ENCODE assay signal across 8 mouse cellular contexts in genomic region chr10:95254046-95254445, GRCm38 (mm10).
DNase-seq lines count a peak whose midpoint lies in the region; ATAC-seq and TF ChIP-seq lines count a peak whose summit lies in the region.

No protein-coding gene starts in this region.

- no peaks in the 10 kb centered on the region for H3K27me3 ChIP-seq in forebrain, embryonic 10.5 days (ENCODE audit: poor library complexity, severe bottlenecking)
- H3K27me3 ChIP-seq in forebrain, embryonic 11.5 days (ENCODE audit: control insufficient read depth, insufficient read depth, low read length), result no peaks in the 10 kb centered on the region
- no peaks in the 10 kb centered on the region for H3K27me3 ChIP-seq in embryonic facial prominence, embryonic 14.5 days (replicated peaks; ENCODE audit: control insufficient read depth, insufficient read depth, low read length)
- no peaks in the 10 kb centered on the region for H3K27me3 ChIP-seq in midbrain, embryonic 15.5 days (replicated peaks)

- H3K9ac ChIP-seq in forebrain, embryonic 11.5 days (ENCODE audit: low read length), result no peak overlapping the region
- no peak overlapping the region for H3K9ac ChIP-seq in embryonic facial prominence, embryonic 14.5 days (ENCODE audit: low read depth, low read length)
- no peak overlapping the region for H3K9ac ChIP-seq in midbrain, embryonic 15.5 days

- no peak for ATAC-seq in forebrain, embryonic 11.5 days (replicated peaks; ENCODE audit: low FRiP score)
- ATAC-seq in embryonic facial prominence, embryonic 14.5 days (ENCODE audit: low read depth), result no peak
- ATAC-seq in midbrain, embryonic 15.5 days (replicated peaks), result no peak

- no peak for TF ChIP-seq CTCF in layer of hippocampus, adult 2 months (conservative IDR thresholded peaks at IDR 0.05)

- 0 out of 2 replicates have a peak overlapping the region, but pooled peaks have one; percentile 31 for H3K27ac ChIP-seq in forebrain, embryonic 10.5 days
- H3K27ac ChIP-seq in forebrain, embryonic 11.5 days (ENCODE audit: low read depth, low read length), result no peak overlapping the region
- peak overlapping the region; percentile 64 for H3K27ac ChIP-seq in layer of hippocampus, adult 2 months
- peak overlapping the region; percentile 65; the same call in 1 of the 2 replicates for H3K27ac ChIP-seq in embryonic facial prominence, embryonic 14.5 days (replicated peaks; ENCODE audit: low read depth, low read length)
- H3K27ac ChIP-seq in midbrain, embryonic 15.5 days, result 0 out of 2 replicates have a peak overlapping the region, but pooled peaks have one; percentile 39

- 62% methylated on average over 3 of the region's 3 CpGs for WGBS in forebrain, embryonic 10.5 days
- WGBS in forebrain, embryonic 11.5 days, result 56% methylated on average over 3 of the region's 3 CpGs
- WGBS in embryonic facial prominence, embryonic 14.5 days, result 76% methylated on average over 3 of the region's 3 CpGs
- WGBS in midbrain, embryonic 15.5 days, result 51% methylated on average over 3 of the region's 3 CpGs

- no peak for DNase-seq in forebrain, embryonic 10.5 days (ENCODE audit: extremely low spot score, low spot score)
- DNase-seq in forebrain, embryonic 11.5 days (ENCODE audit: low spot score), result no peak
- no peak for DNase-seq in layer of hippocampus, adult 2 months (ENCODE audit: low spot score in 2 of 2)
- DNase-seq in layer of hippocampus, adult 11-12 months (ENCODE audit: low spot score), result no peak
- DNase-seq in embryonic facial prominence, embryonic 14.5 days (ENCODE audit: low spot score), result no peak
- DNase-seq in adrenal gland, adult 2 months, result no peak
- no peak for DNase-seq in gastrocnemius, postnatal 25 days

- no peaks in the 10 kb centered on the region for H3K9me3 ChIP-seq in forebrain, embryonic 10.5 days
- no peaks in the 10 kb centered on the region for H3K9me3 ChIP-seq in forebrain, embryonic 11.5 days (ENCODE audit: control insufficient read depth, low read length)
- no peaks in the 10 kb centered on the region for H3K9me3 ChIP-seq in embryonic facial prominence, embryonic 14.5 days (ENCODE audit: control insufficient read depth, low read length)
- no peaks in the 10 kb centered on the region for H3K9me3 ChIP-seq in midbrain, embryonic 15.5 days

- no peak overlapping the region for H3K4me3 ChIP-seq in forebrain, embryonic 10.5 days
- H3K4me3 ChIP-seq in forebrain, embryonic 11.5 days (ENCODE audit: low read depth, low read length), result no peak overlapping the region
- peak overlapping the region; percentile 42; the same call in 1 of the 2 replicates for H3K4me3 ChIP-seq in layer of hippocampus, adult 2 months
- H3K4me3 ChIP-seq in embryonic facial prominence, embryonic 14.5 days (ENCODE audit: low read depth, low read length), result no peak overlapping the region
- H3K4me3 ChIP-seq in midbrain, embryonic 15.5 days, result no peak overlapping the region

- H3K36me3 ChIP-seq in forebrain, embryonic 10.5 days (replicated peaks), result no peaks in the 10 kb centered on the region
- no peaks in the 10 kb centered on the region for H3K36me3 ChIP-seq in forebrain, embryonic 11.5 days (ENCODE audit: control insufficient read depth, insufficient read depth, low read length)
- no peaks in the 10 kb centered on the region for H3K36me3 ChIP-seq in embryonic facial prominence, embryonic 14.5 days (ENCODE audit: control insufficient read depth, insufficient read depth, low read length)
- no peaks in the 10 kb centered on the region for H3K36me3 ChIP-seq in midbrain, embryonic 15.5 days (replicated peaks)

- H3K4me1 ChIP-seq in forebrain, embryonic 10.5 days, result peaks cover 56% of the 10 kb centered on the region
- H3K4me1 ChIP-seq in forebrain, embryonic 11.5 days (replicated peaks; ENCODE audit: control insufficient read depth, insufficient read depth, low read length), result peaks cover 6% of the 10 kb centered on the region; the same call in 1 of the 2 replicates
- H3K4me1 ChIP-seq in embryonic facial prominence, embryonic 14.5 days (ENCODE audit: control insufficient read depth, insufficient read depth, low read length), result peaks cover 23% of the 10 kb centered on the region
- H3K4me1 ChIP-seq in midbrain, embryonic 15.5 days, result peaks cover 24% of the 10 kb centered on the region; the same call in 1 of the 2 replicates

- no peak overlapping the region for H3K4me2 ChIP-seq in forebrain, embryonic 11.5 days (ENCODE audit: low read depth, low read length, severe bottlenecking)
- H3K4me2 ChIP-seq in embryonic facial prominence, embryonic 14.5 days (ENCODE audit: low read depth, low read length), result no peak overlapping the region
- H3K4me2 ChIP-seq in midbrain, embryonic 15.5 days, result no peak overlapping the region
